Mouse (Mus musculus) bone marrow, adult 2 months (tissue): ENCODE measurements around the gene Rccd1.

Source experiments
- CTCF ChIP-seq: fragments of 200-500 bp; IDR thresholded peaks from 2 replicates; pipeline ENCODE4 v1.5.1; 2011; ENCODE audit warnings: low read length, control low read depth; ENCODE audit not compliant: control insufficient read depth, insufficient read depth
- POLR2A ChIP-seq: fragments of 200-500 bp; IDR thresholded peaks from 2 replicates; pipeline ENCODE4 v1.6.1; 2011; ENCODE audit warnings: low read depth, mild to moderate bottlenecking, control low read depth, low read length, borderline replicate concordance; ENCODE audit not compliant: control insufficient read depth

- TF ChIP-seq CTCF (no peak), POLR2A (no peak)
These were observed 21.9 kb upstream of the Rccd1 start for GRCm38 (mm10) chr7:80346173-80346572.
